Mouse (Mus musculus): ENCODE measurements around the gene Dna2.

- no peak for TF ChIP-seq GATA1 (IDR thresholded peaks at IDR 0.05; ENCODE audit: low read length)
- no peak for TF ChIP-seq TAL1 (IDR thresholded peaks at IDR 0.05; ENCODE audit: low read length)
These were observed 35.7 kb upstream of the Dna2 start for GRCm38 (mm10) chr10:62911120-62911519.
